Mouse (Mus musculus) lung, postnatal 0 days (tissue): ENCODE results near the gene Rab34. TPM values are rescaled to one million over a fixed set of nuclear protein-coding genes. Genes with fewer than 3 reads are reported as not detected.

Experiments used
- ATAC-seq: fragments of 200-750 bp; cut with Nextera tagmentation; 2 replicates; pipeline ENCODE4 v1.8.0; 2017; ENCODE audit warnings: moderate library complexity
- DNase-seq: peaks from one replicate; pipeline ENCODE4 v3.0.0-alpha.2; 2016; ENCODE audit warnings: low spot score
- H3K27ac ChIP-seq: fragments of 300-500 bp; sonication (generic); 2 replicates; pipeline ENCODE4 v1.5.1; 2014; ENCODE audit warnings: antibody characterized with exemption, mild to moderate bottlenecking, low read length, mixed read lengths
- H3K27me3 ChIP-seq: fragments of 300-500 bp; sonication (generic); replicated peaks from 2 replicates; pipeline ENCODE4 v1.6.1; 2014; ENCODE audit warnings: low read length, mixed read lengths; ENCODE audit not compliant: insufficient read depth
- H3K36me3 ChIP-seq: fragments of 300-500 bp; sonication (generic); 2 replicates; pipeline ENCODE4 v1.6.1; 2014; ENCODE audit warnings: low read length, mixed read lengths; ENCODE audit not compliant: insufficient read depth
- H3K4me1 ChIP-seq: fragments of 300-500 bp; sonication (generic); 2 replicates; pipeline ENCODE4 v1.6.1; 2014; ENCODE audit warnings: antibody characterized with exemption, low read depth, low read length, mixed read lengths; ENCODE audit not compliant: insufficient read depth
- H3K4me2 ChIP-seq: fragments of 300-500 bp; sonication (generic); replicated peaks from 2 replicates; pipeline ENCODE4 v1.6.1; 2014; ENCODE audit warnings: low read depth, mild to moderate bottlenecking, low read length, moderate library complexity, mixed read lengths
- H3K4me3 ChIP-seq: fragments of 300-500 bp; sonication (generic); 2 replicates; pipeline ENCODE4 v1.5.1; 2014; ENCODE audit warnings: low read depth, low read length
- H3K9ac ChIP-seq: fragments of 300-500 bp; sonication (generic); replicated peaks from 2 replicates; pipeline ENCODE4 v1.6.1; 2014; ENCODE audit warnings: low read depth, mild to moderate bottlenecking
- H3K9me3 ChIP-seq: fragments of 300-500 bp; sonication (generic); 2 replicates; pipeline ENCODE4 v1.6.1; 2016; ENCODE audit warnings: low read length, mixed read lengths
- CTCF ChIP-seq: IDR thresholded peaks from 2 replicates; pipeline ENCODE4 v1.5.1; 2016; ENCODE audit warnings: antibody characterized with exemption, mild to moderate bottlenecking
- EP300 ChIP-seq: IDR thresholded peaks from 2 replicates; pipeline ENCODE4 v1.6.1; 2016; ENCODE audit warnings: antibody characterized with exemption, mild to moderate bottlenecking, control low read depth
- WGBS: fragments of 180-500 bp; shearing (Covaris S2); extraction: QIAGEN DNeasy Blood & Tissue Kit; methylation state at CpG from one replicate; pipeline ENCODE4 v1.1.7; 2014; 5-methylcytosine and 5-hydroxymethylcytosine counted together
- polyA plus RNA-seq: library from polyadenylated mRNA; unstranded; fragments of >200 nt; fragmentation: Nextera tagmentation; extraction: Ambion mirVana; gene quantifications from 2 replicates; pipeline ENCODE4 v1.2.1, GENCODE M21; 2015

Rab34 gene
- polyA plus RNA-seq, 1 experiment from 2014 or later: 103 TPM

DNA sequence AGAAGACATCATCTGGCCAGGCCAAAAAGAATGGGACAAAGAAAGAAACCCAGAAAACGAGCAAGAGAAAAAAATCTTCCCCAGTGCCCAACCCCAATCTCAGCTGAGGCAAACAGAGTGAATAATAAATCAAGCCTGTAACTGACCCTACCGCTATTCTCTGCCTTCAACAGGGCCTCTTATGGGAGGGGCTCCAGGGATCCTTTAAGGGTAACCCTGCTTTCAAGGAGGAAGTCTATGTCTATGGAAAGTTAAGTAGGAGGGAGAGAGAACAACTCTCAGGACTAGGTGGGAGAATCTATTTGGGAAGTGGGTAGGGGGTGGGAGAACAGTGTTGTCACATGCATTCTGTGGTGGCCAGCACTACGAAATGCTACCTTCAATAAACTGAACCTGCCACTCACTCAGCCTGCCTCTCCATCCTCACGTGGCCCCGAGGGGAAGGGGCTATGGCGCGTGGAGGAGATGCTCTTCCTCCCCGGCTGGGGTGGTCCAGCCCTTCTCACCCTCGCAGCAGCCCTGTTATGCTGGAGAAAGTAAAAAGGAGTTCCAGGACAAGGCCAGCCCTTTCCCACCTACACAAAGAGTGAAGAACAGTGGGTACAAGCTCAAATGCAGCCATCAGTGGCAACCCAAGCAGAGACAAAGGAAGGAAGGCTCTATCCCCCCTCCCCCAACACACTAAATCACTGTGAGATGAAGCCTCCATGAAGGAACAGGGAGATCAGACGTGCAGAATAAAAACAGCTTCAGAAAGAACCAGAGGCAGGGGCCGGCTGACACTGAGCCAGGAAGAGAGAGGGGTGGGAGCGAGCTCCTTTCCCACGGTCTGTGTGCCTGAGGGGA is 17.4 kb downstream of the Rab34 start:
- Histone ChIP-seq H3K9ac (no peak overlapping the region), H3K36me3 (peaks cover 38% of the 10 kb centered on the region), H3K4me2 (no peak overlapping the region), H3K27me3 (no peaks in the 10 kb centered on the region), H3K9me3 (no peaks in the 10 kb centered on the region), H3K4me3 (no peak overlapping the region), H3K27ac (no peak overlapping the region), H3K4me1 (no peaks in the 10 kb centered on the region)
- DNase-seq (no peak), ATAC-seq (no peak)
- TF ChIP-seq CTCF (no peak), EP300 (no peak)
- 75% methylated on average over 13 of the region's 13 CpGs for WGBS

DNA sequence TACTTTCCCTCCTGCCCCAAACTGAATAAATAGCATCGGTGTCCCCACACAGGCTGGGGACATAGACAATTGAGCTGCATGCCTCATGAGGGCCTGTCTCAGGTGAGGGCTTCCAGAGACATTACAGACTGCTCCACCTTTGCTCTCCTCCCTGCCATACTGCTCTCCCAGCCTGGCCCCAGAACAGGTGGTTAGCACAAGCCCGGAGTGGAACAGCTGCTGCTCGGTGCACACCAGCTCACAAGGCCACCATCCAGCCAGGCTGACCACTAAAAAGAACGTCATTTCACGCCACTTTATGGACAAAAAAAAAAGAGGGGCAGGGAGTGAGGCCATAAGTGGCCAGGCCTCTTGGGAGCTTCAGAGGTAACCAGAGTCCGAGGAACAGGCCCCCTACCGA is 19.0 kb downstream of the Rab34 start:
- no peak for TF ChIP-seq CTCF
- TF ChIP-seq EP300: no peak

DNA sequence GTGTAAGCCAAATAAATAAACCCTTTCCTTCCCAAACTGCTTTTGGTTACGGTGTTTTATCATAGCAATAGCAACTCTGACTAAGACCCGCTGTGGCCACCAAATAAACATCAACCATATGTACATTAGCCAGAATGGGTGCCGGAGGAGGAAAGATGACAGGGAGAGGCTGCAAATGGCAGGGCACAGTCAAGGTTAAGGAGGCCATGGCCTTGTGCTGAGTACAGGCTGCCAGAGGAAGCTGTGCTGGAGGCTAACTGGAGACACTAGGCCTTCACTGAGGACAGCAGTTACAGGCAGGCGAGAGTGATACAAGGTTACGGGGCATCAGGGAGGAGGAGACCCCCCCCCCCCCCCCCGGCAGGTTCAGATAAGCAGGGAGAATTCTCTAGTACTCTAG is 21.7 kb downstream of the Rab34 start:
- peaks cover 74% of the 10 kb centered on the region for H3K36me3 ChIP-seq
- H3K27me3 ChIP-seq: no peaks in the 10 kb centered on the region
- H3K27ac ChIP-seq: no peak overlapping the region
- no peak overlapping the region for H3K4me3 ChIP-seq
- TF ChIP-seq EP300: no peak
- TF ChIP-seq CTCF: no peak
- no peaks in the 10 kb centered on the region for H3K4me1 ChIP-seq
- no peaks in the 10 kb centered on the region for H3K9me3 ChIP-seq
- no peak for DNase-seq
- no peak for ATAC-seq
- H3K4me2 ChIP-seq: no peak overlapping the region
- H3K9ac ChIP-seq: no peak overlapping the region
- 81% methylated on average over 5 of the region's 6 CpGs for WGBS

More for the DNA sequence above, 19.0 kb downstream of the Rab34 start:
- Histone ChIP-seq H3K27ac (no peak overlapping the region), H3K4me2 (no peak overlapping the region), H3K27me3 (no peaks in the 10 kb centered on the region), H3K4me1 (no peaks in the 10 kb centered on the region), H3K4me3 (no peak overlapping the region), H3K9me3 (no peaks in the 10 kb centered on the region), H3K9ac (no peak overlapping the region), H3K36me3 (peaks cover 51% of the 10 kb centered on the region)
- ATAC-seq: no peak
- 96% methylated on average over 7 of the region's 7 CpGs for WGBS
- no peak for DNase-seq

DNA sequence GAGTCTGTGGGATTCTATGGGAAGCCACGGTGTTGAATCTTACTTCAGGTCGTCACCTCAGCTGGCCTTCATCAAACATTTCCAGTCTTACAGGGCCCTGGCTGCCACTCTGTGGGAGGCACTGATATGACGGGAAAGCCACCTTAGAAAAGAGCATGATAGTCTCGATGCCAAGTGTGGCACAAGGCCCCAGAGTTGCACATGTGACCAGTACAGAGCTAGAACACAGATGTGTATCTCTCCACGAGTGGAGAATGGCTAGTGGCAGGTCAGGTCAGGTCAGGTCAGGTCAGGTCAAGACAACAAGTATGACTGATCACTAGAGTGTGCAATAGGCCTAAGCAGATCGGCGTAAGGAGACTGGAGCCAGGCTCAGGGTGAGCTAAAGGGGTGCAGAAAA is 22.4 kb downstream of the Rab34 start:
- no peak overlapping the region for H3K27ac ChIP-seq
- H3K27me3 ChIP-seq: no peaks in the 10 kb centered on the region
- H3K4me1 ChIP-seq: no peaks in the 10 kb centered on the region
- DNase-seq: no peak
- WGBS: 59% methylated on average over 7 of the region's 7 CpGs
- no peak overlapping the region for H3K4me2 ChIP-seq
- H3K9me3 ChIP-seq: no peaks in the 10 kb centered on the region
- H3K36me3 ChIP-seq: peaks cover 80% of the 10 kb centered on the region
- no peak overlapping the region for H3K4me3 ChIP-seq
- H3K9ac ChIP-seq: no peak overlapping the region
- TF ChIP-seq CTCF (no peak), EP300 (no peak)
- no peak for ATAC-seq

DNA sequence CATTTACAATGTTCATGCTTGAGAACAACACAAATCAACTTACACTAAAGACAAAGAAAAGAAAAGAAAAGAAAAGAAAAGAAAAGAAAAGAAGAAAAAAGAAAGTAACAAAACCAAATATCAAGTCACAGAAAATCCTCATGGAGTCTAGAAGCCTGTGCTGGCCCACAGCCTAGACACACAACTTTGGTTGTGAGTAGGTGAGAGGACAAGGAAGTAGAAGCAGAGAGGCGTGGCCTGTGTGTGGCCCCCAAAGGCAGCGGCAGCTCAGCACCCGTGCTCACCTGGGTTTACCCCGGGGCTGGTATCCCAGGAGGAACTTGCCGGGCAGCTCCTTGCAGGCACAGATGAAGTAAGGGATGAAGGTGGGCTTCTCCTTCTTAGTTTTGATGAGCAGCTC is 23.3 kb downstream of the Rab34 start:
- DNase-seq (peak; percentile 52), ATAC-seq (no peak)
- no peak overlapping the region for H3K4me3 ChIP-seq
- no peaks in the 10 kb centered on the region for H3K27me3 ChIP-seq
- no peak overlapping the region for H3K9ac ChIP-seq
- WGBS: 53% methylated on average over 5 of the region's 5 CpGs
- TF ChIP-seq EP300 (no peak), CTCF (no peak)
- no peaks in the 10 kb centered on the region for H3K4me1 ChIP-seq
- H3K27ac ChIP-seq: no peak overlapping the region
- peaks cover 82% of the 10 kb centered on the region for H3K36me3 ChIP-seq
- H3K4me2 ChIP-seq: no peak overlapping the region
- no peaks in the 10 kb centered on the region for H3K9me3 ChIP-seq

DNA sequence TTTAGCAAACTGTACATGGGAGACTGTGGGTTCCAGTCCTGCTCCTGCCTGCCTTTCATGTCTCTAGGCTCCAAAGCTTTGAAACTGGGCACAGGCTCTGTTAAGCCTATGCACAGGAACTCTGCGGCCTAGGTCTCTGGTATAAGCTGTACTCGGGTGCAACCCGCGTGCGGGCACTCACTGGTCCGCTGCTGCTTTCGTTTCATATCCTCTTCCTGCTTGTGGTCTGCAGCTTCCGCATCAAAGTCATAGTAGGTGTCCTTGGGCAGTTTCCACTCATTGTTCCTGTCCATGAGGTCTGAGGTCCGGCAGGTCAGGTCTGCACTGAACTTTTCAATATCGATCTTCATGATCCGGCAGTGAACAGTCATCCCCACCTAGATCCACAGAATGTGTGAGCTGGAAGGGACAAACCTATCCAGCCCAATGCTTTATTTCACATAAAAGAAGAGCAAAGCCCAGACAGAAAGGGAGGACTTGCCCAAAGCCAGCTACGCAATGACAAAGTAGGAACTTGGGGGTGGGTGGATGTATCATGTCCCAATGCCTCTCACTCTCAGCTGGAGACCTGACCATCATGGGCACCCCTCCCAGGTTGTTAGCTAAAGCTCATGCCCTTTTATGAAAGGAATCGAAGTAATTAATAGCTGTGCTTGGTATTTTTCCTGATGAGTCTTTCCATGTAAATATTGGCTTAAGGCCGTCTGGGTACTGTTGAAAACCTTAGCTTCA is 25.0 kb downstream of the Rab34 start:
- no peak overlapping the region for H3K4me3 ChIP-seq
- no peak overlapping the region for H3K9ac ChIP-seq
- H3K9me3 ChIP-seq: no peaks in the 10 kb centered on the region
- no peak overlapping the region for H3K27ac ChIP-seq
- TF ChIP-seq CTCF (no peak), EP300 (no peak)
- peaks cover 73% of the 10 kb centered on the region for H3K36me3 ChIP-seq
- ATAC-seq (no peak), DNase-seq (no peak)
- 76% methylated on average over 14 of the region's 14 CpGs for WGBS
- H3K4me1 ChIP-seq: no peaks in the 10 kb centered on the region
- H3K27me3 ChIP-seq: no peaks in the 10 kb centered on the region
- no peak overlapping the region for H3K4me2 ChIP-seq
